Mouse (Mus musculus) kidney, postnatal 14 days (tissue): Measurements from ENCODE around the gene Pid1.

Source experiments
- DNase-seq: peaks from one replicate; pipeline ENCODE4 v3.0.0; 2022; ENCODE audit warnings: mixed read lengths

Gene Pid1

DNA sequence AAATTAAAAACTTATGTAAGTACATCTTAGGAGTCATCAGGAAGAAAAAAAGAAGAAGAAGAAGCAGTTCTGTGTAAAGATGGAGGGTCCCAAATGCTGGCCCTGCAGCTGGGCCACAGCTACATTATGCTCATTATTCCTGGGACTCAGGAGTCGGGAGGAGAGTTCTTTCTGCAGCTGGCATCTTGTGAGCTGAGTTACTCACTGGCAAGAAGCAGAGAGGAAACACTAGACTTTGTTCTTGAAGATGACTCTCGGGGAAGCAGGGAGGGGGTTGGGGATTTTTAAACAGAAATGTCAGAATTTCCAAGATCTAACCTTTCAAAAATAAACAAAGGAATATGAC lies 208.4 kb downstream of the Pid1 start:
- no peak for DNase-seq

DNA sequence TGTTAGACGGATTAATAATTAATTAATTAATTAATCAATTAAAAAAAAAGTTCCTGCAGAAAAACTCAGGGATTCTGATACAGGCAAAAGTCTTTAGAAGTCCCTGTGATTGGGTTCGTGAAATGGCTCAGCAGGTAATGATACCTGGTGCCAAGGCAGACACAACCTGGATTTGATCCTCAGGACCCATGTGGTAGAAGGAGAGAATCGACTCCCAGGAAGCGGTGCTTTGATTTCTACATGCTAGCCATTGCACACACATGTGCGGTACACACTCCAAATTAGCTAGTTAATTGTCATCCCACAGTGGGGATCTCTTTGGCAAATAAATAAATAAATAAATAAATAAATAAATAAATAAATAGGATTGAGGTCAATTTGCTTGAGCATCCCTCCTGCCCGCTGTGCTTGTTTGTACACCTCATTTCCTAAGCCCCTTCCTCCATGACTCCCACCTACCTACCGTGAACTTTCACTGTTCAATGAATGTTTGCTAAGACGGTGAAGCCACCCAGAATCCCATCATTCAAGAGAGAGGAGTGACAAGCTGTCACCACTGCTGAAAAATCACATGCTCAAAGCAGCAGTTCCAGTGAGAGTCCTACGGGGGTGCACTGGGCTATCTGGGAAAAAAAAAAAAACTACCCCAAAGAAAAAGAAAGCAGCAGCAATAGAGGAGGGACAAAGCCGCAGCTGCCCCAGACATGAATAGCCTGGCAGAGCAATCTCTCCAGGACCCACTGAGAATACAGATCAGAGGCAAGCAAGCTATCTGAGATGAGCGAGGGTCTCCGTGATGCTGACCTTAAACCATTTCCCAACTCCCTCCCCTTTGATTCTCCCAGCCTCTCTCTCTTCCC lies 209.0 kb downstream of the Pid1 start:
- DNase-seq, result no peak

DNA sequence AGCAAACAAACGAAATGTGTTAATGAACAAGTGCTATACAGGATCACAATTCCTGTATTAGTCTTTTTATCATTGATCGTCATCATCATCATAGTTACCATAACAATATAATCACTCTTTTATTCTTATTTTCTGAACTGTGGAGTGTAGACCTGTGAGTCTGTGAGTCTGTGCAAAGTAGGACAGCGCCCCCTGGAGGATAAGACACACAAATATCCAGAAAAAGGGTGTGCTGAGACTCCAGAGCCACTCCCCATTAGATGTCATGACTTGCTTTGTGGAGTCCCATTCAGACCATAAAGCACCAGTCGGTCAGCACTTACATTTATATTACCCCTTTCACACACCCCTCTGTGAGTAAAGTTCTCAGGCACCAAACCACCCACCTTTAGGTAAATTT lies 210.0 kb downstream of the Pid1 start:
- no peak for DNase-seq

DNA sequence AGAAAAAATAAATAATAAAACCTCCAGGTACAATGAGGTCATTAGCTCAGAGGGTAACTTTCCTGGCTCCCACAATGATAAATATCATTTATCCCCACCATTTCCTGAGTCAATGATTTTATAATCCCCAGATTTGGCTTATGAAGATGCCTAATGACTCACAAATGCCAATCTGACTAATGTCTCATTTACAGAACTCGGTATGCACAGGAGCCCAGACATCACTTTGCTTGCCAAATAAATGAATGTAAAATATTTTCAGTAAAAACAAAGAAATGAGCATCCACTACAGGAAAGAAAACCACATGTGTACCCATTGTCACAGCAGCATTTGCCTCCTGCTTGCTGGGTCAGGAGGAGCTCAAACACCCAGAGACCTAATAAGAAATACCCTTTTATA lies 222.4 kb downstream of the Pid1 start:
- no peak for DNase-seq

DNA sequence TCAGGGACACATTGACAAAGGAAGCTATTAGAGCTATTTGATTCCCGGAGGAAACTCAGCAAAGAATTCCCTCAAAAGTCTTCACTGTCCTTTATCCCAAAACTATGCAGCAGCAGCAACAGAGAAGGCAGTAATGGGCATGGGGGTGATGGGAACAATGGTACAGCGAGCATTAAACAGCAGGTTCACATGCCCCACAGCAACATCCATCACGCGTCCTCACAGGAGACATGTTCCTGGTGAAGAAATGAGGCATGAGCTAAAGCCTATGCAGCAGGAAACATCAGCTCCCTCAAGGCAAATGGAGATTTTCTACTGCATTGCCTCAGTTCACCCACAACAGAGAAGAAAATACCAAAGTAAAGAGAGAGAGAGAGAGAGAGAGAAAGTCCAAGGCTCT lies 231.5 kb downstream of the Pid1 start:
- DNase-seq, result no peak

DNA sequence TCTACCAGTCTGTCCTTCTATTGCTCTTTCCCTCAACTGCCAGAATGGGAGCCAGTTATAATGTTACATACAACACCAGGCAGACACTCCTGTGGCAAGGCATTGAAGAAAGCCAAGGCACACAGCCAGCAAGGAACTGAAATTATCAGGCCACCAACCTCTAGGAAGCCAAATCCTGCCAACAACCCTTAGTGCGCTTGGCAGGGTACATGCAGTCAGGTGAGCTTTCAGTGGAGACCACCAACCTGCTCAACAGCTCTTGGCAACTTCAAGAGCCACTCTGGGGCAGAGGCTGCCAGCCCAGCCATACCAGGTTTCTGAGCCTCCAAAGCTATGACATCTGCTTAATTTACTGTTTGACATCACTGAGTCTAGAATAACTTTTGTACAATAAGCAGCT lies 232.2 kb downstream of the Pid1 start:
- DNase-seq, result no peak

DNA sequence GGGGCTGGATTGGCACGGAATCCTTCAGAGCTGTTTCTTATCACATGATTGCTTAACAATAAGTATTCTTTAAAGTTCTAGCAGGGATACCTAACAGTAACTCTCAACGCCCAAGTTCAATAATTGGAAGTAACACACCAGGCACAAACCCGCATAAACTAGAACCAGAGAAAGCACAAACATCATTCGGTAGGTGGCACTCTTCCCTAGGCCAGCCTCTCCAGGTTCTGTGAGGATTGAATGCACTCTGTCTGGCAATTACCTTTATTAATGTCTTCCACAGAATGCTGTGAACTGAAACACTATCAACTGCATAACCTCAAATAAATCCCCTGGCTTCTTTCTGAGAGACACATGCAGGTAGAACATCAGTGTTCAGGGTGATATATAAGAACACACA lies 235.5 kb downstream of the Pid1 start:
- DNase-seq, result peak; percentile 14

DNA sequence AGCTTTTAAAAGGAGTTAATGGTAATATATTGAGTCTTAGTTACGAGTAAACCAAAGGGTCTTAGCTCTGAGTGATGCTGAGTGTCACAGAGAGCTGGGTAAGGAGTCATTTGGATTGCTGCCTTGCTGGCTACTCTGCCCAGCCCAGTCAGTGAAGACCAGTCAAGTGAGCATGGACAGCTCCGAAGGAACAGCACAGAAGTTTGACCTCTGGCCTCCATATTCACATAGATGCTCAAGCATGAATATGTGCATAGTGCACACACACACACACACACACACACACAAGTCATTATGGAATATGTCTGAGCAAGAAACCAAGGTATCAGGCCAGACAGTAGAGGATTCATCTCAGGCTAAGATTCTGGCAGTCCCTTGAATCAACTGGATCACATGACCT lies 244.7 kb downstream of the Pid1 start:
- no peak for DNase-seq

DNA sequence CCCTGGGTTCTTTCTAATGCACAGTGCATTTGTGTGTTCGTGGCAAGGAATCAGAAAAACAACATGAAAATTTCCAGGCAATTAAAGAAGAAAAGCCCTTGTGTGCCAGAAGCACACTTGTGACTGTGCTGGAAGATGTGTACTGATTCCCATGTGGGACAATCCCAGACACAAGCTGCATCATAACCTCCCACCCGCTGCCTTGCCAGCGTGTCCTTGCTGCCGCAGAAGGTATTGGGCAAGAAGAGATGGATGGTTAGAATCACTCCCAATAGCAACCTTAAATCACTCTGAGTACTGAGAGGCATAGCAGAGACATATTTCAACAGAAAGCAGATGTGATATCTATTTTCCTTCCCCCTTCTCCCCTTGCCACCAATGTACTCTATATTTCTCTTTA lies 257.2 kb downstream of the Pid1 start:
- DNase-seq, result no peak

DNA sequence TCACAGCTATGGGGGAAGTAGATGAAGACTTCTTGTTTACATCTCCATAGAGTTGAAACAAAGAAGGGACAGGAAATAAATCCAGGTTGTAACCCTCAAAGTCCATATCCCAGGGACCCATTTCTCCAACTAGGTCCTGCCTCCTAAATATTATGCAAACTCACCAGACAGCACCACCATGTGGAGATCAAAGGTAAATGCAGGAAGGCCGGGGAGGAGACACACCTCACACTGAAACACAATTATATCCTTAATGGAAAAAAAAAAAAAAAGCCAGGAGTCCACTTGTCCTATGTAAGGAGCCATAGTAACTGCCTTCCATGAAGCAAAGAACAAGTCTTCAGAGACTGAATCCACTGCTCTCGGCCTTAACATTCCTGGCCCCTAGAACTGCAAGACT lies 261.9 kb downstream of the Pid1 start:
- DNase-seq, result no peak

DNA sequence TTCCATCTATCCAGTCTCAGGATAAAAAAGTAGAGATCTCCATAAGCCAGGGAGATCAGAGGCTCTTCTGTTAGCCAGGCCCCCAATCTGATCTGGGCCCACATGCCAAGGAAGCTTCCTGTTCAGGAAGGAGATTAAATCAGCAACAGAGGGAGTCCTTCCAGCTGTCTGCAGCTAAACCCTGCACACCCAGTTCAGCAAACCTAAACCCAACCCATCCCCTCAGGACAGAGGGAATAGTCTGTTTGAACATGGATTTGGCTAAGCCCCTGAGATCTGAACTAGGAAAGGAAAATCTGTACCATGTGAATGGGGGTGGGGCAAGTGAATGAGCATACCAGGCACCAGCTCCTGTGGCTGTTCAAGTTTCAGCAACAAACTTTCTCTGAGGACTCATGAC lies 266.6 kb downstream of the Pid1 start:
- no peak for DNase-seq

DNA sequence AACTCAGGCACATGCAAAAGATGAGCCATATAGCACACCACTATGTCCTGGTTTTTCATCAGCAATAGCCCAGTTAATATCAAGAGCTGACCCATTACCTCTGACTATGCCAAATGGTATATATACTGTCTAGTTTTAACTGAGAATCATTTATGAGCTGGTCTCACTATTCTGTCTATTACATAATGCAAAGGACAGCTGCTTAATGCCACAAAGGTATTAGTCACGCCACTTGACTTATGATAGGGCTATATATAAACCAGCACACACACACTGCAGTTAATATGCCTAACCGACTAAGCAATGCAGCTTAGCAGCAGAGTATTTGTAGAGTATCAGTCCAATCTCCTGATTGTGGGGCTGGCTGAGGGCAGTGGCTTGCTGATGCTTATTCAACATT lies 270.7 kb downstream of the Pid1 start:
- no peak for DNase-seq

DNA sequence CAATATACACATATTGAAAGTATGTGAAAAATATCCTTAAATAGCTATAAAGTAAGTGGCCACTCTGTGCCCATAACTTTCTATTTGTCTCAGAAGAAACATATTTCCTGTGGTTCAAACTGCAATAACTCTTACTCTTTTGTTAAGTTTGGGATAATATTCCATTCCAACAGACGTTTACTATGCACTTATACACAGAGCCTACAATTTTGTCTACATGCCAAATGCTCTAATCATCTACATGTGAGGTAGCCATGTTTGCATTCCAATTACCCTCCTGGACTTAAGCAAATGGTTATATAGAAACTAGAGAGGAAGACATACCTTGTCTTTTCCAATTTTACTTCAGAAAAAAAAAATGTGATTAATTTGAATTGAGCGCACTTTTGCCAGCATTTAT lies 274.3 kb downstream of the Pid1 start:
- DNase-seq, result no peak

DNA sequence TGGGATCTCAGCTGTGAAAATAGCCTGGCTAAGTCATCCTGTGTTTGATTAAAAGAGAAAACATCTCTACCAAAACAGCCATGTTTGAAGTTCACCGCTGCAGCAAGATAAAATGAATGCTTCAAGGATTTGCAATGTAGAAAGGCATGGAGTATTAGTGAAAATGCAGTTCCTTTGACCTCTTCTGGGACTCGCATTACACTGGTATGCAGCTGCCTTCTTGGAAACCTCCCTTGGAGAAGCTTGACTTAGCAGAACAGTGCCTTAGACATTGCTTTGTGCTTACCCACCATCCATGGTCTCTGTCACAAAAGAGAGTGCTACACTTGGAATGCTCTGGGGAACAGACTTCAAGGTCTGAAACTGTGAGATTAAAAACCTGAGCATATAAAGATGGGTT lies 276.0 kb downstream of the Pid1 start:
- DNase-seq, result no peak

DNA sequence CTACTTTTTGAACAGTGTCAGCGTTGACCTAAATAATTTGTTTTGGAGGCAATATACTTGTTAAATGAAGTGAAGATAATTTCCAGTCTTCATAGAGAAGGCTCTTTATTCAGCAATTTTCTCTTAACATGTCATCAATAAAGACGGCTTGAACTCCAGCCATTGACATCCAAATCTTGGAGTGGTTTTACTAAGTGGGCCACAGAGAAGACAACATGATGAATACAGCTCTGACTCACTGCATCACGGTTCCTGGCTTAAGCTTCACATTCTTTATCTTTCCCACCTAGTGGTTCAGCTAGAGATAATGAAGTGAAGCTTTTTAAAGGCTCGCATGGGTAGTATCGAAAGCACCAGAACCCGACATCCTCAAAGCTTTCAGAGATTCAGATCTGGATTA lies 276.7 kb downstream of the Pid1 start:
- DNase-seq, result no peak

DNA sequence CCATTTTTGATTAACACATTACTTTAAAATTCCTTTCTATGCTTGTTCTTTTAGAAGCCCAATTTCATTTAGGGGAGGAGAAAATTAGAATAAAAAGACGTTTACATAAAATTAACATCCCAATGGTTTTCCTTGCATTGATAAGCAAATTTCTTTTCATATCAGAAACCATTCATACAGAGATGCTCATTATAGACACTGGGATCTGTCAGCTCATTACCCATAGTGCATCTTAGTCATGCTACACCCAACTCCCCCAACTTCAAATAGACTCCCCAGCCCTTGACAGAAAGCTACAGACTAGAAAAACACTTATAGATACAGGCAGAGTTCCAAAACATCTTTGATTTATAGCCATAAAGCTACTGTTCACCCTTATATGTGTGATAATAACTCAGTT lies 277.5 kb downstream of the Pid1 start:
- no peak for DNase-seq

DNA sequence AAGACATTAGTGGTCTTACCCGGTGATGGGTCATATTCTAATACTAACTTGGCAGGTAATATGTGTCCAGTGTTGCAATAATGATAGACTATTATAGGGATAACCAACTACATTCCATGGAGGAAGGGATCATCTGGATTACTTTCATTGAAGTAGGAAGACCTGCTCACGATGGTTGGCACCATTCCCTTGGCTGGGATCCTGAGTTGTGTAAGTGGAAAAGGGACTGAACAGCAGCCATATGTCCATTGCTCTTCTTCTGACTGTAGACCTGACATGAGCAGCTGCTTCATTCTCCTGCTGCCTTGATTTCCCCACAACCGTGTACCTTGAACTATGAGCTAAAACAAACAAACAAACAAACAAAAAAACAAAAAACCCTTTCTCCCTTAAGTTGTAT lies 278.6 kb downstream of the Pid1 start:
- no peak for DNase-seq

DNA sequence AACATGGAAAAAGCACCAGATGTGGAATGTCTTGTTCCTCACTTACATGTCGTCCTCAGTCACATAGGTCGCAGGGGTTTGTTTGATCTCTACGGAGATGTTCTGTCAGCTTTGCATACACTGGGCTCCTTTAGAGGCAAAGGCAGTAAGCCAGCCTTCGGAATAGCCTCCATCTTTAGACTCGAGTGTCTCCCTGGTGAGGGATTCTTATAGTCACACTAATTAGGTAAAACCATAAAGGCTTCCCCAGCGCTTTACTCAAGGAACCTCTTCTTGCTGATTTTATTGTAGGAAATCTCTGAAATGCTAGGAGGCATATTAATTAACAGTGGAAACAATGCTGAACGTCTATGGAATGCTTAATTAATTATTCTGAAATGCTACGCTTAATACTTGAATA lies 284.4 kb downstream of the Pid1 start:
- no peak for DNase-seq

DNA sequence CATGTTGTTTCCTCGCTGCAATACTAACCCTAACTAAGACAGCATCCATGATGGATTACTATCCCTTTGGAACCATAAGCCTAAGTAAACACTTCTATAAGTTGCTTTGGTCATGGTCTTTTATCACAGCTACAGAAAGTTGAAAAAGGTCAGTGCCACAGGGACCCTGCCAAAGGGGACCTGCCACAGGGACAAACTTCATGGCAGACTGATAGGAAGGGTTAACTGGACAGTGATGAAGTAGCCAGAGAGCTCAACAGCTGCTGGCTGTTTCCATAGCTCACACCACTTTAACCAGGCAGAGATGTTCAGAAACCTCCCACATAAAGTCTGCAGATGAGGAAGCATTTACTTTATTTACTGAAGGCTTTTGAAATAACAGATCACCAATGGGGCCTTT lies 287.0 kb downstream of the Pid1 start:
- no peak for DNase-seq

DNA sequence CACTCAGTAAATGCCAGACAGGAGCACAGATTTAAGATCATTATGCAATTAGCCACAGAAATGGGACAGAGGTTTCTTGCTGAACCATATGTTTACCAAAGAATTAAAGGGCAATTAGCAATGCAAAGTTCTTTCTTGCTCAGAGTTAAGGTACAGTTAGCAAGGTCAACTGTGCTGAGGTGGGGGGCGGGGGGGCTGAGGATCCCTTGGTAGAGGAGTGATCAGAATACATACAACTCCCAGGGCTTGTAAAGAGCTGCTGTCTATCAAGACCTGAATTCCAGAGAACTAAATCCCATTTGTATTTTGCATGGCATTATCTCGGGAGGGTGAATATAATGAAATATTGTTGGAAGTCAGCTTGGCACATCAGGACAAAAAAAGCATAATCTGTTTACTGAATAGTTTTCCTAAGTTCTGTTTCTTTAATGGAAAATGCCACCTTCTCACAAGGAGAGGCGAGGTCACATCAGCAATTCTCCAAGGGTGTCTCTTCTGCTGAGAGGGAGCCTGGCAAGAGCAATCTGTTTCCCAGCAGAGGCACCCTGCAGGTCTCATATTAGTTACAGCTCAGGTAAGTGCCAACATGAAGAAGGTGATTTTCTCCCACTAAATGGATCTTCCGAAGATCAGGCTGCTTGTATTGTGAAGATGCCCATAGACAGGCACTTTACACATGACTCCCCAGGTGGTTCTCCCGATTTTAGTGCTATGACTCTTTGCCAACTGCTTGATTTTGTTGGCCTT lies 306.9 kb downstream of the Pid1 start:
- no peak for DNase-seq

DNA sequence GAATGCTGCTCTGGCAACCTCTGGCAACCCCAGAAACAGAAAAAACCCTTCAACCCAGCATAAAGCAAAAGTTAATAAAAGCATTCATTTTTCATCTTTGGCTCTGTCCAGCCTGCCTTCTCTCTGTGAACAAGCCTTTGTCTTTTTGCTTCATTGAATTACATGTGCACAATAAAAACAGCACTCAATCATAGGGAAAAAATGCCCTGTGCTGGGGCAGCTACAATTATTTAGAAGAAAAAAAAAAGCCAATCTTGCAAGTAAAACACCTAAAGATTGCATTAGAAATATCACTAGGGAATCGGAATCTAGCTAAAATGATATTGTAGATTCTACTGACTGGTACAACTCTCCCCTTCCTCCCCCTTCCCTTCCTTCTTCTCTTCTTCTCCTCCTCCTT lies 307.7 kb downstream of the Pid1 start:
- no peak for DNase-seq

DNA sequence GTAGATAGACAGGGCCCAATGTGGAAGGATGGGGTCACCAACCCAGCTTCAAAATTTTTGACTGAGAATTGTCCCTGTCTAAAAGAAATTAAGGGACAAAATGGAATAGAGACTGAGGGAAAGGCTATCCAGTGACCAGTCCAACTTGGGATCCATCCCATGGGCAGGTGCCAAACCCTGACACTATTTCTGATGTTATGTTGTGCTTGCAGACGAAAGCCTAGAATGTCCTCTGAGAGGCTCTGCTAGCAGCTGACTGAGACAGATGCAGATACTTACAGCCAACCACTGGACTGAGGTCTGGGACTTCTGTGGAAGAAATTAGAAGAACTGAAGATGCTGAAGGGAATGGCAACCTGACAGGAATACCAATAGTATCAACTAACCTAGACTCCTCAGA lies 338.2 kb downstream of the Pid1 start:
- DNase-seq, result no peak

DNA sequence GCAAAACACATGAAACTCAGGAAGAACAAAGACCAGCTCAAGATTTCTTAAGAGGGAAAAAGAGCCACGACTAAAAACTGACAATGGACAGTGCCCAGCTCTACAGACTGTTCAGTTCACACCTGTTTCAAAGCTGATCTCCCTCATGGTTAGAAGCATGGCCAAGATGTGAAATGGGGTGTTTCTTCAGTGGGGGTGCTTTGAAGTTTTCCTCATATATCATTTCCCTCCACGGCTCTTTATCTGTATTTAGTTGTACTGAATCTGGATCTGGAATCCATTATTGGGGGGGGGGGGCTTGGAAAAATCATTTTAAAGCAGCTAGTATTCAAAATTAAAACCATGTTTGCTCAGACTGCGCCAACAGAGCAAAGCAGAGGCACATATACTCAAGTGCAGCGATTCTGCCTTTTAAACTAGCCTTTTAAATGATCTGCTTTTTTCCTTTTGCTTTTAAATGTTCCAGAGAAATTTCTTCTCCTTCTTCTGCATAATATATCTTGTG lies 351.1 kb downstream of the Pid1 start:
- DNase-seq, result no peak

DNA sequence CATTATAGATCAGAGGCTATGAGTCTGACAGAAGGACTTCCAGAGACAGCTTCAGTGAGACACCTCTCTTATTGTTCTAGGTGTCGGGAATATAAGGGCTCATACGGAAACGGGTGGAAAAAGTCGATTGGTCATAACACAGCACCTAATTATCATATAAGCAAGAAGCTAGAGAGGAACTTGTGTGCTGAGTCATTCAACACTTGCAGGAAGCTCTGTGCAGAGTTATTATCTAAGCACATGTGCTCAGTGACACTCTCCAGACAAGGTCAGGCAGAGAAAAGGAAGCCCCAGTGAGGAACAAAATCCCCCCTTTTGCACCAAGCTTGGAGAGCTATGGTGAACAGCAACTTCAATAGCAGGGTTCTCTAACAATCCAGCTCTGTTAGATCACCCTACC lies 361.4 kb downstream of the Pid1 start:
- no peak for DNase-seq
